Mouse (Mus musculus): ENCODE results near the gene Dennd2c.
"Not testable (repeated sequence)": the region's sequence is repeated elsewhere in the genome, so short reads cannot be mapped to it uniquely, and the experiment has no call there.

Dennd2c gene

GRCm38 (mm10) chr3:103214593-103215285 lies 112.3 kb downstream of the Dennd2c start:
- no peak for DNase-seq (ENCODE audit: low spot score)

GRCm38 (mm10) chr3:103215399-103215798 lies 113.0 kb downstream of the Dennd2c start:
- not testable (repeated sequence) for DNase-seq (ENCODE audit: low spot score)
